Mouse (Mus musculus) fibroblast of lung, adult 2 months (primary cell): ENCODE results near the gene Prame.
"Not testable (repeated sequence)": the region's sequence is repeated elsewhere in the genome, so short reads cannot be mapped to it uniquely, and the experiment has no call there.

ENCODE experiments used
- DNase-seq: peaks from one replicate; pipeline ENCODE4 v3.0.0-alpha.2; 2011; ENCODE audit warnings: low read depth

Gene Prame

GRCm38 (mm10) chrX:135627605-135628004, at the start of gene Prame:
Gene Prame (minus strand): TSS chrX:135627705.
- DNase-seq: no peak

- peak; percentile 3 for DNase-seq
Observed at GRCm38 (mm10) chrX:135652173-135652772, 24.8 kb upstream of the Prame start.

- DNase-seq: not testable (repeated sequence)
Observed at GRCm38 (mm10) chrX:135601298-135602029, 26.0 kb downstream of the Prame start.

GRCm38 (mm10) chrX:135598677-135599076, 28.8 kb downstream of the Prame start, which contains the start of gene Nxf7:
Gene Nxf7 (minus strand): TSS chrX:135598777.
- DNase-seq: no peak

GRCm38 (mm10) chrX:135598096-135598495, 29.4 kb downstream of the Prame start:
- no peak for DNase-seq

GRCm38 (mm10) chrX:135576412-135576811, 51.1 kb downstream of the Prame start:
- no peak for DNase-seq

GRCm38 (mm10) chrX:135574958-135575628, 52.4 kb downstream of the Prame start:
- DNase-seq: not testable (repeated sequence)

GRCm38 (mm10) chrX:135574261-135574957, 53.1 kb downstream of the Prame start:
- DNase-seq: not testable (repeated sequence)

GRCm38 (mm10) chrX:135569467-135569866, 58.0 kb downstream of the Prame start:
- DNase-seq: not testable (repeated sequence)

GRCm38 (mm10) chrX:135564934-135565333, 62.6 kb downstream of the Prame start:
- DNase-seq: not testable (repeated sequence)
